Mouse (Mus musculus) layer of hippocampus, adult 11-12 months (tissue): ENCODE results near the gene Pou3f3.

Experiments
- DNase-seq: peaks from one replicate; pipeline ENCODE4 v3.0.0; 2022; ENCODE audit warnings: low spot score

Gene Pou3f3

GRCm38 (mm10) chr1:42694665-42695577 is 647 bp upstream of the Pou3f3 start:
- DNase-seq: no peak

GRCm38 (mm10) chr1:42696371-42697031 is 933 bp downstream of the Pou3f3 start:
- DNase-seq: no peak

- DNase-seq: no peak
Observed at GRCm38 (mm10) chr1:42697321-42697755, 1.8 kb downstream of the Pou3f3 start.

- no peak for DNase-seq
Observed at GRCm38 (mm10) chr1:42697756-42698583, 2.4 kb downstream of the Pou3f3 start.

GRCm38 (mm10) chr1:42698584-42699333 is 3.2 kb downstream of the Pou3f3 start:
- no peak for DNase-seq

GRCm38 (mm10) chr1:42699471-42699871 is 3.9 kb downstream of the Pou3f3 start:
- no peak for DNase-seq

- no peak for DNase-seq
Observed at GRCm38 (mm10) chr1:42700171-42700570, 4.6 kb downstream of the Pou3f3 start.

- DNase-seq: no peak
Observed at GRCm38 (mm10) chr1:42700815-42701214, 5.2 kb downstream of the Pou3f3 start.

- DNase-seq: no peak
Observed at GRCm38 (mm10) chr1:42701833-42702611, 6.5 kb downstream of the Pou3f3 start.

GRCm38 (mm10) chr1:42702984-42703383 is 7.4 kb downstream of the Pou3f3 start:
- DNase-seq: no peak

- DNase-seq: no peak
Observed at GRCm38 (mm10) chr1:42703424-42703823, 7.9 kb downstream of the Pou3f3 start.

- no peak for DNase-seq
Observed at GRCm38 (mm10) chr1:42703851-42704613, 8.5 kb downstream of the Pou3f3 start.

- no peak for DNase-seq
Observed at GRCm38 (mm10) chr1:42704981-42705810, 9.6 kb downstream of the Pou3f3 start.

- no peak for DNase-seq
Observed at GRCm38 (mm10) chr1:42705811-42706160, 10.2 kb downstream of the Pou3f3 start.

GRCm38 (mm10) chr1:42707196-42707595 is 11.6 kb downstream of the Pou3f3 start:
- no peak for DNase-seq

GRCm38 (mm10) chr1:42707611-42708130 is 12.1 kb downstream of the Pou3f3 start:
- no peak for DNase-seq

- DNase-seq: no peak
Observed at GRCm38 (mm10) chr1:42709024-42709423, 13.5 kb downstream of the Pou3f3 start.

GRCm38 (mm10) chr1:42709431-42710160 is 14.0 kb downstream of the Pou3f3 start:
- no peak for DNase-seq
